Mouse (Mus musculus) lung, embryonic 14.5 days (tissue): ENCODE measurements around the gene Utp11. TPM values are rescaled to one million over a fixed set of nuclear protein-coding genes. Genes with fewer than 3 reads are reported as not detected.
"Not testable (repeated sequence)": the region's sequence is repeated elsewhere in the genome, so short reads cannot be mapped to it uniquely, and the experiment has no call there.

Experiments used
- ATAC-seq: fragments of 200-750 bp; cut with Nextera tagmentation; 2 replicates; pipeline ENCODE4 v1.8.0; 2017; ENCODE audit warnings: mild to moderate bottlenecking, moderate TSS enrichment, moderate library complexity; ENCODE audit not compliant: insufficient read depth
- DNase-seq: peaks from one replicate; pipeline ENCODE4 v3.0.0-alpha.2; 2015
- H3K27ac ChIP-seq: fragments of 300-500 bp; sonication (generic); 2 replicates; pipeline ENCODE4 v1.5.1; 2014; ENCODE audit warnings: low read depth, mild to moderate bottlenecking, moderate library complexity
- H3K27me3 ChIP-seq: fragments of 300-500 bp; sonication (generic); 2 replicates; pipeline ENCODE4 v1.6.1; 2014; ENCODE audit warnings: low read length, control low read depth; ENCODE audit not compliant: insufficient read depth
- H3K36me3 ChIP-seq: fragments of 300-500 bp; sonication (generic); 2 replicates; pipeline ENCODE4 v1.6.1; 2014; ENCODE audit warnings: control low read depth; ENCODE audit not compliant: insufficient read depth
- H3K4me1 ChIP-seq: fragments of 300-500 bp; sonication (generic); 2 replicates; pipeline ENCODE4 v1.6.1; 2014; ENCODE audit warnings: antibody characterized with exemption, control low read depth; ENCODE audit not compliant: insufficient read depth
- H3K4me2 ChIP-seq: fragments of 300-500 bp; sonication (generic); 2 replicates; pipeline ENCODE4 v1.6.1; 2014; ENCODE audit warnings: mild to moderate bottlenecking
- H3K4me3 ChIP-seq: fragments of 300-500 bp; sonication (generic); 2 replicates; pipeline ENCODE4 v1.5.1; 2014; ENCODE audit warnings: low read depth, low read length
- H3K9ac ChIP-seq: fragments of 300-500 bp; sonication (generic); 2 replicates; pipeline ENCODE4 v1.6.1; 2014
- H3K9me3 ChIP-seq: fragments of 300-500 bp; sonication (generic); 2 replicates; pipeline ENCODE4 v1.6.1; 2016; ENCODE audit warnings: low read depth, low read length, control low read depth
- CTCF ChIP-seq: IDR thresholded peaks from 2 replicates; pipeline ENCODE4 v1.5.1; 2016; ENCODE audit warnings: antibody characterized with exemption, low read depth
- WGBS: fragments of 180-500 bp; shearing (Covaris S2); extraction: QIAGEN DNeasy Blood & Tissue Kit; methylation state at CpG from one replicate; pipeline ENCODE4 v1.1.7; 2014; 5-methylcytosine and 5-hydroxymethylcytosine counted together
- polyA plus RNA-seq: library from polyadenylated mRNA; unstranded; fragments of >200 nt; fragmentation: Nextera tagmentation; extraction: Ambion mirVana; gene quantifications from 2 replicates; pipeline ENCODE4 v1.2.1, GENCODE M21; 2014

Gene Utp11
- polyA plus RNA-seq, 1 experiment from 2014 or later: 59.0 TPM

GRCm38 (mm10) chr4:124726121-124726520 lies 32.7 kb upstream of the Utp11 start:
- ATAC-seq (no peak), DNase-seq (no peak)
- Histone ChIP-seq H3K4me1 (no peaks in the 10 kb centered on the region), H3K4me2 (no peak overlapping the region), H3K4me3 (no peak overlapping the region), H3K9me3 (no peaks in the 10 kb centered on the region), H3K27me3 (no peaks in the 10 kb centered on the region), H3K27ac (no peak overlapping the region), H3K36me3 (peaks cover 97% of the 10 kb centered on the region), H3K9ac (no peak overlapping the region)
- WGBS: 87% methylated on average over 6 of the region's 6 CpGs
- no peak for TF ChIP-seq CTCF

DNA sequence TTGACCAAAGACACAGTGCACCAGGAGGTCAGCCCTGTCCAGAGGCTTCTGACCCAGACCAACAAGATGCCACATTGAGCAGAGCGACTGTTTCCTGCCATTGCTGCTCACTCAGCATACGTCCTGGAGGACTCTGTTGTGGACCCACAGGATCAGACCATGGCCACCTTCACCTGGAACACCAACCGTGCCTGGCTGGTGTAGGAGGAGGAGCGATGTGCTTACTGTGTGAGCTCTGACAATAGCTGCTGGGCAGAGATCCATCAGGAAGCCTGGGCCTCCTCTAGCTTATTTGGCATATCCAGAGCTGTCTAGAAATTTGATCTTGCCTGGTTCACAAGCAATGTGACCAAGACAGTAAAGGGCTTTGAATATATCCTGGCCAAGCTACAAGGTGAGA lies 25.7 kb upstream of the Utp11 start:
- H3K4me1 ChIP-seq: no peaks in the 10 kb centered on the region
- no peaks in the 10 kb centered on the region for H3K9me3 ChIP-seq
- H3K27me3 ChIP-seq: no peaks in the 10 kb centered on the region
- H3K27ac ChIP-seq: no peak overlapping the region
- H3K4me3 ChIP-seq: no peak overlapping the region
- TF ChIP-seq CTCF: no peak
- peaks cover 80% of the 10 kb centered on the region for H3K36me3 ChIP-seq
- no peak overlapping the region for H3K4me2 ChIP-seq
- ATAC-seq: no peak
- WGBS: 91% methylated on average over 4 of the region's 4 CpGs
- DNase-seq: no peak
- H3K9ac ChIP-seq: no peak overlapping the region

DNA sequence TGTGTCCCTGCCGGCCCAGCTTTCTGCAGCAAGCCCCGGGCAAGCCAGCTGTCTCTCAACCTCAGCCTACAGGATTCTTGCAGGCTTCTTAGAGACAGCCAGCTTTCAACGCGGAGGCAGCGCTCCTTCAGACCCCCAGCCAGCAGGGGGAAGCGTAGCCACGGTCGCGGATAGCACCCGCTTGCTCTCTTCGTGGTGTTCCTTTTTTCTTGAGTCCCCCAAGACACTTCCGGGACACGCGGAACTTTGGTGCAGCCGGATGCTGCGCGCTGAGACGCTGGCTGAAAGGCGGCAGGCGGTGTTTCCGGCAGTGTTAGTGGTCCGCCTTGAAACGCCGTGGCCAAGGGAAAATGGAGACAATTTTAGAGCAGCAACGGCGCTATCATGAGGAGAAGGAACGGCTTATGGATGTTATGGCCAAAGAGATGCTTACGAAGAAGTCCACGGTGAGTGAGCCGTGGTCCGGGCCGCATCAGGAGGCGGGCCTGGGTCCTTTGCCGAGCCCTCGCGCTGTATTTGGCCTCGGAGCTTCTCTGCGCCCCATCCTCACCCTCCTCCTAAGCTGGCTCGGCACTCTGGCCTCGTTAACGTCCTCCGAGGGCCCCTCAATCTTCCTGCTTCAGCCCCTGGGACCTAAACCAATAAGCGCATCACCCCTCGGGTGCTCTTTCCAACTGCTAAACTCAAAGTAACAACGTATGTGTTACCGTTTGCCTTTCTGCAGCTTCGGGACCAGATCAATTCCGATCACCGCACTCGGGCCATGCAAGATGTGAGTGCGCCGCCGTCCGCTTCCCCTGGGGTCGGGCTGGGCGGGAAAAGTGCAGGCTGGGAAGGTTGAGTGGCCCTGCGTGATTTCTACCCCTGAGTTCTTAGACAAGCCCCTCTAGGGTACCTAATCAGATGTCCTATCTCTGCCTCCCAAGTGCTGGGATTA lies 21.4 kb upstream of the Utp11 start, which contains the start of gene Sf3a3:
Sf3a3 (plus strand) TSS at position 232 of the 937 bp plus-strand sequence.
- peak; percentile 98 for DNase-seq
- peak within 1 kb of the TSS; percentile 95 for H3K9ac ChIP-seq
- peaks cover 8% of the 10 kb centered on the region; the same call in 1 of the 2 replicates for H3K4me1 ChIP-seq
- peak; percentile 88 for TF ChIP-seq CTCF
- no peaks in the 10 kb centered on the region for H3K27me3 ChIP-seq
- H3K4me2 ChIP-seq: peak within 1 kb of the TSS; percentile 74
- peaks cover 40% of the 10 kb centered on the region for H3K36me3 ChIP-seq
- under 1% methylated on average over 57 of the region's 57 CpGs for WGBS
- ATAC-seq: peak; percentile 91
- peak within 1 kb of the TSS; percentile 72; the same call in 1 of the 2 replicates for H3K27ac ChIP-seq
- no peaks in the 10 kb centered on the region for H3K9me3 ChIP-seq
- H3K4me3 ChIP-seq: peak within 1 kb of the TSS; percentile 96

- peaks cover 30% of the 10 kb centered on the region for H3K36me3 ChIP-seq
- H3K4me3 ChIP-seq: not testable (repeated sequence)
These were observed 20.4 kb upstream of the Utp11 start for GRCm38 (mm10) chr4:124713850-124714249.

GRCm38 (mm10) chr4:124712618-124713017 lies 19.2 kb upstream of the Utp11 start:
- no peak overlapping the region for H3K27ac ChIP-seq
- H3K9me3 ChIP-seq: no peaks in the 10 kb centered on the region
- peaks cover 18% of the 10 kb centered on the region for H3K36me3 ChIP-seq
- H3K4me3 ChIP-seq: no peak overlapping the region
- ATAC-seq (no peak), DNase-seq (no peak)
- H3K27me3 ChIP-seq: no peaks in the 10 kb centered on the region
- peaks cover 15% of the 10 kb centered on the region; the same call in 1 of the 2 replicates for H3K4me1 ChIP-seq
- H3K9ac ChIP-seq: no peak overlapping the region
- 79% methylated on average over 6 of the region's 6 CpGs for WGBS
- no peak overlapping the region for H3K4me2 ChIP-seq
- TF ChIP-seq CTCF: no peak

More at GRCm38 (mm10) chr4:124713850-124714249, 20.4 kb upstream of the Utp11 start:
- not testable (repeated sequence) for H3K9me3 ChIP-seq, H3K27me3 ChIP-seq, H3K27ac ChIP-seq, ATAC-seq, H3K4me2 ChIP-seq, H3K9ac ChIP-seq, DNase-seq
- peaks cover 15% of the 10 kb centered on the region; the same call in 1 of the 2 replicates for H3K4me1 ChIP-seq
- 63% methylated on average over 5 of the region's 5 CpGs for WGBS

- H3K27me3 ChIP-seq: no peaks in the 10 kb centered on the region
- peak; percentile 81 for DNase-seq
- H3K9ac ChIP-seq: no peak overlapping the region
- no peak overlapping the region for H3K4me2 ChIP-seq
- H3K9me3 ChIP-seq: no peaks in the 10 kb centered on the region
- peaks cover 15% of the 10 kb centered on the region; the same call in 1 of the 2 replicates for H3K4me1 ChIP-seq
- no peak overlapping the region for H3K27ac ChIP-seq
- no peak for ATAC-seq
- H3K36me3 ChIP-seq: peaks cover 13% of the 10 kb centered on the region; the same call in 1 of the 2 replicates
- 12% methylated on average over 5 of the region's 5 CpGs for WGBS
- no peak overlapping the region for H3K4me3 ChIP-seq
- peak; percentile 69 for TF ChIP-seq CTCF
These were observed 17.4 kb upstream of the Utp11 start for GRCm38 (mm10) chr4:124710776-124711291.

DNA sequence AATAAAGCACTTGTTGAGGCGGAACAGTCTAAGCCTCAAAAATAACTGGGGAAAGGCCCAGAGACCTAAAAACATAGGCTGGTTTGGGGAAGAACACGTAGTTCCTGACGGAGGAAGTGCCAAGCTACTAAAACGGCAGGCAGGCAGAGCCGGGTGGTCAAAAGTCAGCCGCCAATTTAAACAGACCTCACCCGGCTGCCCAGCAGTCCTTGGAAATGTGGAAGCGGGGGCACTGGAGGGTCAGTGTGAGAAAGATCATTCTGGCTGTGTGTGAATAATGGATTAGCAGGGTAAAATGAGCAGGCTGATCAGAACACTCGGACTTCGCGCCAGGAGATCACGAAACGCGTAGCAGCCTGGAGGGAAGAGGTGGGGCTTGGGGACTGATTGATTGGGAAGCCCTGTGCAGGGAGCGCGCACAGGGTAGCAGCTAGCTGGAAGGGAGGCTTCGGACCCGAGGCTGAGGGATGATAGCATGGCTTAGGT lies 16.6 kb upstream of the Utp11 start:
- ATAC-seq (no peak), DNase-seq (peak; percentile 58)
- Histone ChIP-seq H3K27me3 (no peaks in the 10 kb centered on the region), H3K9ac (peak overlapping the region; percentile 20; the same call in 1 of the 2 replicates), H3K27ac (peak overlapping the region; percentile 92), H3K4me1 (peaks cover 19% of the 10 kb centered on the region), H3K9me3 (no peaks in the 10 kb centered on the region), H3K36me3 (peaks cover 17% of the 10 kb centered on the region; the same call in 1 of the 2 replicates), H3K4me2 (peak overlapping the region; percentile 65), H3K4me3 (peak overlapping the region; percentile 30)
- WGBS: 4% methylated on average over 18 of the region's 18 CpGs
- TF ChIP-seq CTCF: no peak
